Mouse (Mus musculus): ENCODE measurements around the gene Ormdl2. TPM values are rescaled to one million over a fixed set of nuclear protein-coding genes. Genes with fewer than 3 reads are reported as not detected.
"Not testable (repeated sequence)": the region's sequence is repeated elsewhere in the genome, so short reads cannot be mapped to it uniquely, and the experiment has no call there.

Ormdl2 gene
- polyA plus RNA-seq, 1 experiment from 2014 or later, result 76.6 TPM

DNA sequence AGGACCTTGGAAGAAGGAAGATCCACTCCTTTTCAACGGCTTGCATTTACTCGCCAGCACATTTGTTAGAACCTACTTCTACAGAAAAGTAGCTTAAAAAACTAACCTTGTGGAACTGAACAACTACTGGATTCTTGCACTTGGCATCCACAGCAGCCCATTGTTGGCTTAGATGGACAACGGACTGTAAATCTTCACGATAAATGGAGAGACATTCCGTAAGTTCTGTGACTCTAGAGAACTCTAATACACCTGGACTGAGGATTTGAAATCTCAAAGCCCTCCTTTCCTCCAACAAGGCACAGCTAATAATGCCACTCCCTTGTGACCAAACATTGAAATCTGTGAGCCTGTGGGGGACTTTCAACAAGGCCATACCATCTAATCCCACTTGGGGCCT is 21.8 kb upstream of the Ormdl2 start:
- Histone ChIP-seq H3K4me1 (ENCODE audit: control insufficient read depth, insufficient read depth, low read length) (no peaks in the 10 kb centered on the region), H3K9ac (replicated peaks; ENCODE audit: low read depth, low read length) (no peak overlapping the region), H3K9me3 (ENCODE audit: control insufficient read depth, low read depth, low read length) (no peaks in the 10 kb centered on the region), H3K27ac (ENCODE audit: low read length) (no peak overlapping the region), H3K36me3 (ENCODE audit: control insufficient read depth, insufficient read depth, low read length) (peaks cover 47% of the 10 kb centered on the region), H3K4me3 (ENCODE audit: low read depth, low read length) (no peak overlapping the region), H3K4me2 (replicated peaks; ENCODE audit: low read depth, low read length) (no peak overlapping the region), H3K27me3 (ENCODE audit: control insufficient read depth, insufficient read depth, low read length) (no peaks in the 10 kb centered on the region)
- ATAC-seq (ENCODE audit: insufficient number of reproducible peaks, insufficient read depth, low FRiP score, low read depth), result no peak
- 77% methylated on average over 5 of the region's 5 CpGs for WGBS

DNA sequence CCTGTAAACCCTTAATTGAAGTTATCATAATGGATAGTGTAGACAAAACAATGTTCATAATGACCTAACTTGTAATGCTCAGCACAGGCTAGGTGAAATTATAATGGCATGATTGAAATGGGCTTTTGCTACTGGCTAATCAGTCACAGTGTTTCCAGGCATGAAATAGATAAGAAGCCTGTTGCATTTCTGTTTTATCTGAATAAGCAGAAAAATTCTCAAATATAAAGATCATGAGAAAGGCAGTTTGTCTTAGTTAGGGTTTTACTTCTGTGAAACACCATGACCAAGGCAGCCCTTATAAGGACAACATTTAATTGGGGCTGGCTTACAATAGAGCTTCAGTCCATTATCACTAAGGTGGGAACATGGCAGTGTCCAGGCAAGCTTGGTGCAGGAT is 19.2 kb upstream of the Ormdl2 start:
- Histone ChIP-seq H3K4me3 (ENCODE audit: low read depth, low read length) (no peak overlapping the region), H3K27me3 (ENCODE audit: control insufficient read depth, insufficient read depth, low read length) (no peaks in the 10 kb centered on the region), H3K9ac (replicated peaks; ENCODE audit: low read depth, low read length) (no peak overlapping the region), H3K4me1 (ENCODE audit: control insufficient read depth, insufficient read depth, low read length) (no peaks in the 10 kb centered on the region), H3K4me2 (replicated peaks; ENCODE audit: low read depth, low read length) (no peak overlapping the region), H3K36me3 (ENCODE audit: control insufficient read depth, insufficient read depth, low read length) (peaks cover 42% of the 10 kb centered on the region), H3K27ac (ENCODE audit: low read length) (no peak overlapping the region), H3K9me3 (ENCODE audit: control insufficient read depth, low read depth, low read length) (no peaks in the 10 kb centered on the region)
- no peak for ATAC-seq (ENCODE audit: insufficient number of reproducible peaks, insufficient read depth, low FRiP score, low read depth)

DNA sequence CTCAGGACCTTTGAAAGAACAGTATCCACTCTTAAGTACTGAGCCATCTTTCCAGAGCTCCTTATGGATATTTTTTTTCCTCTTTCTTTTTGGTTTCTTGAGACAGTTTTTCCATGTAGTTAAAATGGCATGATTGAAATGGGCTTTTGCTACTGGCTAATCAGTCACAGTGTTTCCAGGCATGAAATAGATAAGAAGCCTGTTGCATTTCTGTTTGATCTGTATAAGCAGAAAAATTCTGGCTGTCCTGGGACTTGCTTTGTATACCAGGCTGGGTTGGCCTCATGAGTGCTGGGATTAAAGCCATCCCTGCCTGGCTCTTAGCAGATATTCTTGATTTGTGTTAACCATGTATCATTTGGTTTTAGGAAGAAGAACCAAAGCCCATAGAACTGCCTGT is 18.0 kb upstream of the Ormdl2 start:
- H3K4me3 ChIP-seq (ENCODE audit: low read depth, low read length), result no peak overlapping the region
- H3K36me3 ChIP-seq (ENCODE audit: control insufficient read depth, insufficient read depth, low read length), result peaks cover 45% of the 10 kb centered on the region
- no peak overlapping the region for H3K9ac ChIP-seq (replicated peaks; ENCODE audit: low read depth, low read length)
- ATAC-seq (ENCODE audit: insufficient number of reproducible peaks, insufficient read depth, low FRiP score, low read depth), result no peak
- no peaks in the 10 kb centered on the region for H3K4me1 ChIP-seq (ENCODE audit: control insufficient read depth, insufficient read depth, low read length)
- H3K27ac ChIP-seq (ENCODE audit: low read length), result no peak overlapping the region
- H3K9me3 ChIP-seq (ENCODE audit: control insufficient read depth, low read depth, low read length), result no peaks in the 10 kb centered on the region
- H3K4me2 ChIP-seq (replicated peaks; ENCODE audit: low read depth, low read length), result no peak overlapping the region
- H3K27me3 ChIP-seq (ENCODE audit: control insufficient read depth, insufficient read depth, low read length), result no peaks in the 10 kb centered on the region

DNA sequence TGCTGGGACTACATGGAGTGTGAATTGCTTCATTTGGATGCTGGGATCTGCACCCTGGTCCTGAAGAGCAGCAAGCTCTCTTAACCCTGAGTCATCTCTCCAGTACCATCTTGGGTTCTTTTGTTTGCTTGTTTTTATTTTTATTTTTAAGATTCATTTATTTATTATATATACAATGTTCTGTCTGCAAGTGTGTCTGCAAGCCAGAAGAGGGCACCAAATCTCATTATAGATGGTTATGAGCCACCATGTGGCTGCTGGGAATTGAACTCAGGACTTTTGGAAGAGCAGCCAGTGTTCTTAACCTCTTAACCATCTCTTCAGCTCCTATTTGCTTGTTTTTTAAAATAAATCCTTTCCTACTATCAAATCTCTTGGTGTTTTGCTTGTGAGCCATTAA is 16.0 kb upstream of the Ormdl2 start:
- no peak for ATAC-seq (ENCODE audit: insufficient number of reproducible peaks, insufficient read depth, low FRiP score, low read depth)
- H3K27me3 ChIP-seq (ENCODE audit: control insufficient read depth, insufficient read depth, low read length), result no peaks in the 10 kb centered on the region
- no peaks in the 10 kb centered on the region for H3K4me1 ChIP-seq (ENCODE audit: control insufficient read depth, insufficient read depth, low read length)
- H3K27ac ChIP-seq (ENCODE audit: low read length), result no peak overlapping the region
- peaks cover 50% of the 10 kb centered on the region for H3K36me3 ChIP-seq (ENCODE audit: control insufficient read depth, insufficient read depth, low read length)
- no peak overlapping the region for H3K4me3 ChIP-seq (ENCODE audit: low read depth, low read length)
- no peaks in the 10 kb centered on the region for H3K9me3 ChIP-seq (ENCODE audit: control insufficient read depth, low read depth, low read length)
- H3K4me2 ChIP-seq (replicated peaks; ENCODE audit: low read depth, low read length), result no peak overlapping the region
- H3K9ac ChIP-seq (replicated peaks; ENCODE audit: low read depth, low read length), result no peak overlapping the region

DNA sequence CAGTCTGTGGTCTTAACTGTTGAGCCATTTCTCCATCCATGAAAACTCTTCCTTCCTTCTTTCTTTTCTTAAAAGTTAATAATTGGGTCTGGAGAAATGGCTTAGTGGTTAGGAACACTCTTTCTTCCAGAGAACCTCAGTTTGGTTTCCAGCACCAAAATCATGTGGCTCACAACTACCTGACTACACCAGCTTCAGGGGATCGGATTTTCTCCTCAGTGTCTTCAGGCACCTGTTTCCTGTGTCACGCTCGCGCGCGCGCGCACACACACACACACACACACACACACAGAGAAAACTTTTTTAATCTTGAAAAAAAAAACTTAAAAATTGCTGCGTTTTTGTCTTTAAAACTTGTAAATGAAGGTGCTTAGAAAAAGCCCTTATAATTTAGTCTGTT is 2.4 kb upstream of the Ormdl2 start:
- Histone ChIP-seq H3K4me1 (ENCODE audit: control insufficient read depth, insufficient read depth, low read length) (peaks cover 12% of the 10 kb centered on the region; the same call in 1 of the 2 replicates), H3K4me2 (replicated peaks; ENCODE audit: low read depth, low read length) (no peak overlapping the region), H3K9ac (replicated peaks; ENCODE audit: low read depth, low read length) (no peak overlapping the region), H3K4me3 (ENCODE audit: low read depth, low read length) (no peak overlapping the region), H3K27me3 (ENCODE audit: control insufficient read depth, insufficient read depth, low read length) (no peaks in the 10 kb centered on the region), H3K27ac (ENCODE audit: low read length) (no peak overlapping the region), H3K9me3 (ENCODE audit: control insufficient read depth, low read depth, low read length) (no peaks in the 10 kb centered on the region), H3K36me3 (ENCODE audit: control insufficient read depth, insufficient read depth, low read length) (peaks cover 7% of the 10 kb centered on the region; the same call in 1 of the 2 replicates)
- WGBS, result 95% methylated on average over 9 of the region's 9 CpGs
- ATAC-seq (ENCODE audit: insufficient number of reproducible peaks, insufficient read depth, low FRiP score, low read depth), result no peak

DNA sequence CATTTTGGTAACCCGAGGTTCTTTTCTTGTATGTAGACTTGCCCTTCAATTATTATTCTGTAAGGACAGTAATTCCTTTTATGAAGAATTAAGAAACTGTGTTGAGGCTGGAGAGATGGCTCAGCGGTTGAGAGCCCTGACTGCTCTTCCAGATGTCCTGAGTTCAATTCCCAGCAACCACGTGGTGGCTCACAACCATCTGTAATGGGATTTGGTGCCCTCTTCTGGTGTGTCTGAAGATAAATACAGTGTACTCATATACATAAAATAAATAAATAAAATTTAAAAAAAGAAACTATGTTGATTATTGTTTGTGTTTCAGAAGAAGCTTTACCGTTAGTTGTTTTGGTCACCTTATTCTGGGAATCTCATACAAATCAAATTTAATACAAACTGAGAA is 1.6 kb upstream of the Ormdl2 start:
- 74% methylated on average over 4 of the region's 4 CpGs for WGBS
- H3K27ac ChIP-seq (ENCODE audit: low read length); H3K9me3 ChIP-seq (ENCODE audit: control insufficient read depth, low read depth, low read length); H3K9ac ChIP-seq (replicated peaks; ENCODE audit: low read depth, low read length); H3K27me3 ChIP-seq (ENCODE audit: control insufficient read depth, insufficient read depth, low read length); ATAC-seq (ENCODE audit: insufficient number of reproducible peaks, insufficient read depth, low FRiP score, low read depth): not testable (repeated sequence)
- Histone ChIP-seq H3K4me2 (replicated peaks; ENCODE audit: low read depth, low read length) (peak overlapping the region; percentile 91), H3K36me3 (ENCODE audit: control insufficient read depth, insufficient read depth, low read length) (peaks cover 11% of the 10 kb centered on the region; the same call in 1 of the 2 replicates), H3K4me1 (ENCODE audit: control insufficient read depth, insufficient read depth, low read length) (peaks cover 12% of the 10 kb centered on the region; the same call in 1 of the 2 replicates), H3K4me3 (ENCODE audit: low read depth, low read length) (peak overlapping the region; percentile 63)

DNA sequence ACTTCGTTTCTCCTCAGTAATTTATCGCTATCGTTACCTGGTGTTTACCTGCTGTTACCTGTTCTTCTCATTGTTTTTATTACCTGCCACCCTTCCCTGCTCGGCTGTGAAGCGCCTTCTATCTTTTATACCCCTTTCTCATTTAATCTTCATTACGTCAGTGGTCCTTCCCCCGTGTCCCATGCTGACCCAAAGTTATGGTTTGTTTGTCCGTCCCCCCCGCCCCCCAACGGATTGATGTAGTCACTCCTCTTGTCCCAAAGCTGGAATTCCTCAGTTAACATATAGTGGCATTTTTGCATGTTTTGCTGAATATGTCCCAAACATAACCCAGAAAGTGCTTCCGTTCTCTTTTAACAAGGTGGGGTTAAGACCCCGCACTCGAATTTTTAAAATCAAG is 690 bp upstream of the Ormdl2 start:
- WGBS, result 3% methylated on average over 13 of the region's 13 CpGs
- peak overlapping the region; percentile 72 for H3K9ac ChIP-seq (replicated peaks; ENCODE audit: low read depth, low read length)
- ATAC-seq (ENCODE audit: insufficient number of reproducible peaks, insufficient read depth, low FRiP score, low read depth), result no peak
- peak overlapping the region; percentile 91 for H3K4me2 ChIP-seq (replicated peaks; ENCODE audit: low read depth, low read length)
- H3K27ac ChIP-seq (ENCODE audit: low read length), result peak overlapping the region; percentile 48; the same call in 1 of the 2 replicates
- no peaks in the 10 kb centered on the region for H3K27me3 ChIP-seq (ENCODE audit: control insufficient read depth, insufficient read depth, low read length)
- H3K4me3 ChIP-seq (ENCODE audit: low read depth, low read length), result peak overlapping the region; percentile 63
- H3K36me3 ChIP-seq (ENCODE audit: control insufficient read depth, insufficient read depth, low read length), result peaks cover 20% of the 10 kb centered on the region
- peaks cover 12% of the 10 kb centered on the region; the same call in 1 of the 2 replicates for H3K4me1 ChIP-seq (ENCODE audit: control insufficient read depth, insufficient read depth, low read length)
- H3K9me3 ChIP-seq (ENCODE audit: control insufficient read depth, low read depth, low read length), result no peaks in the 10 kb centered on the region

DNA sequence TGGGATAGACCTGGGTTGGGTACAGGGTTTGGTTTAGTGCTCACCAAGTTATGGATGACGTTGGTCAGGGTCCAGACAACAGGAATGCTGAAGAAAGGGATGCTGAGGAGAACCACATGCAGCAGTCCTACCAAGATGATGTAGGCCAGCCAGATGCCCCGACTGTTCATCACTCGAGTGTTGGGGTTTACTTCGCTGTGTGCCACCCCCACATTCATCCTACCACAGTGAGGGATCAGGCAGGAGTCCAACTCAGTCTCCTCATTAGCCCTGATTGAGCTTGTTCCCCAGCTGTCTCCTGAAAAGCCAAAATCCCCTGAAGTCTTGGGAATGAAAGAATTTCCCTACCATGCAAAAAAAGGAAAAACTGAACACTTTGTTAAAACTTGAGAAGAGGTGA is 1.2 kb downstream of the Ormdl2 start:
- no peak for ATAC-seq (ENCODE audit: insufficient number of reproducible peaks, insufficient read depth, low FRiP score, low read depth)
- no peak overlapping the region for H3K4me2 ChIP-seq (replicated peaks; ENCODE audit: low read depth, low read length)
- no peaks in the 10 kb centered on the region for H3K27me3 ChIP-seq (ENCODE audit: control insufficient read depth, insufficient read depth, low read length)
- peaks cover 12% of the 10 kb centered on the region; the same call in 1 of the 2 replicates for H3K4me1 ChIP-seq (ENCODE audit: control insufficient read depth, insufficient read depth, low read length)
- no peak overlapping the region for H3K27ac ChIP-seq (ENCODE audit: low read length)
- no peak overlapping the region for H3K9ac ChIP-seq (replicated peaks; ENCODE audit: low read depth, low read length)
- WGBS, result 82% methylated on average over 4 of the region's 4 CpGs
- H3K36me3 ChIP-seq (ENCODE audit: control insufficient read depth, insufficient read depth, low read length), result peaks cover 35% of the 10 kb centered on the region
- H3K4me3 ChIP-seq (ENCODE audit: low read depth, low read length), result 0 out of 2 replicates have a peak overlapping the region, but pooled peaks have one; percentile 63
- no peaks in the 10 kb centered on the region for H3K9me3 ChIP-seq (ENCODE audit: control insufficient read depth, low read depth, low read length)

DNA sequence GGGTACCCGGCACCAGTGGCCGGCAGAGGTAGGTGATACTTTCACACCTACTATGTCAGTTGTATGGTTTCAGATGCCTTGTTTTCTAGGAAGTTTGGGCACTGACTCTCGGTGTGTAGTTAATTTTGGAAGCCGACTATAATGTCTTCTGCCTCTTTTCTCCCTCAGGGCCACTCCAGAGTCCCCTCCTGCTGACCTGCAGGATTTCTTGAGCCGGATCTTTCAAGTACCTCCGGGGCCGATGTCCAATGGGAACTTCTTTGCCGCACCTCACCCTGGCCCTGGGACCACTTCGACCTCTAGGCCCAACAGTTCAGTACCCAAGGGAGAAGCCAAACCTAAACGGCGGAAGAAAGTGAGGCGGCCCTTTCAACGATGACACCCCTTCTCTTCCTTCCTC is 4.4 kb downstream of the Ormdl2 start, which contains the start of gene Sarnp:
TSS of gene Sarnp (plus strand) at position 301 of the 400 bp plus-strand sequence.
- Histone ChIP-seq H3K27ac (ENCODE audit: low read length) (no peak within 1 kb of the TSS), H3K9me3 (ENCODE audit: control insufficient read depth, low read depth, low read length) (no peaks in the 10 kb centered on the region), H3K36me3 (ENCODE audit: control insufficient read depth, insufficient read depth, low read length) (peaks cover 48% of the 10 kb centered on the region), H3K4me3 (ENCODE audit: low read depth, low read length) (no peak within 1 kb of the TSS), H3K4me2 (replicated peaks; ENCODE audit: low read depth, low read length) (no peak within 1 kb of the TSS), H3K4me1 (ENCODE audit: control insufficient read depth, insufficient read depth, low read length) (0 out of 2 replicates have a peak, but pooled peaks cover 5% of the 10 kb centered on the region), H3K9ac (replicated peaks; ENCODE audit: low read depth, low read length) (no peak within 1 kb of the TSS), H3K27me3 (ENCODE audit: control insufficient read depth, insufficient read depth, low read length) (no peaks in the 10 kb centered on the region)
- ATAC-seq (ENCODE audit: insufficient number of reproducible peaks, insufficient read depth, low FRiP score, low read depth), result no peak
- 87% methylated on average over 13 of the region's 13 CpGs for WGBS

All from stomach, embryonic 14.5 days (tissue).